Mouse (Mus musculus) heart, adult 8-10 months (tissue): ENCODE measurements around the gene Ttc39a. TPM values are rescaled to one million over a fixed set of nuclear protein-coding genes. Genes with fewer than 3 reads are reported as not detected.
A peak's percentile ranks its signal among the peaks of the same experiment; 100 is the strongest.

Experiments used
- DNase-seq: peaks from one replicate; pipeline ENCODE4 v3.0.0; 2022; ENCODE audit warnings: low spot score
- total RNA-seq, 4 experiments: library from RNA; stranded (reverse); gene quantifications; 2 replicates each; pipeline ENCODE4 v1.2.4; 2022

The Ttc39a gene
- total RNA-seq, 4 experiments from 2014 or later, result 1.3 to 2.0 (median 1.7) TPM

DNA sequence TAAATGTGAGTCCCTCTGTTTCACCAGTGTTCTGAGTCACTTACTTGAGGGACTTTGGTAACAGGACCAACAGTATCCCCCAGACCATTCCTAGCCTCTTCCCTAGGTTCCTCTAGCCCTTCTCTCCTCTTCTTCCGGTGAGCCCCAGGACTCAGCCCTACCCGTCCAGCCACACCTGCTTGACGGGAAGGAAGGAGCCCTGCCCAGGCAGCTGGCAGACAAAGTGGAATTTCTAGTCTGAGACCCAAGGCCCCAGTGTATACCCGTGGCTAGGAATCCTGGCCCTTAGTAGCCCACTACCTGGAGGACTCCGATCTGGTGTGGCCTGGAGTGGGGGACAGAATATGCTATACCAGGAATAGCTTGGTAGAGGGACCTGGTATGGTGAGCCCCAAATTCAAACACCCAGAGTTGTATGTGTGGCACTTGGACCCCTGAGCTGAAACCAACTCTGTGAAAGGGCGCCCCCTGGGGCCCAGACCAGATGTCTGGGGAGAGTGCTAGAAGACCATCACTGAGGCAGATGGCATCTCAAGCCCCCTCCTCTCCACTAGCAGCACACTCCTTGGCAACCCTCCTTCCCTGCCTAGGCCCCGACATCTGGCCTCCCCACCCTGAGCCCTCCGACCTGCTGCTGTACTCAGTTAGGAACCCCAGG lies 13.8 kb downstream of the Ttc39a start:
- DNase-seq, result no peak

DNA sequence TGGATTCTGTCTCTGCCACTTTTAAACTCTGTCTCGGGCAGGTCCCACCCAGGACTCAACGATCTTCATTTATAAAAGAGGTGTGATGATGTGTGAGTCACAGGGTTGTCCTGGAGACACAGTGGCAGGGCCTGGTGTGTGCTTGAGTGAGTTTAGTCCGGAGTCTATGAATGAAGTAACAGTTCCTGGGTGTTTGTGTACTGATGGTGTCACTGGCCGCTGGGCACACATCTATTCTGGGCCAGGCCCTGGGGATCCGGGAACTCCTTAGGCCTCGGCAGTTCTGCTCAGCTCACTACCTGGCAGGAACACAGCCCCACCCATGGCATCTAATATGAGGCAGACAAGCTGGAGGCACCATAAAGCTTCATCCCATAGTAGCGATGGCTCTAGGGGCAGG lies 15.2 kb downstream of the Ttc39a start:
- DNase-seq, result no peak

DNA sequence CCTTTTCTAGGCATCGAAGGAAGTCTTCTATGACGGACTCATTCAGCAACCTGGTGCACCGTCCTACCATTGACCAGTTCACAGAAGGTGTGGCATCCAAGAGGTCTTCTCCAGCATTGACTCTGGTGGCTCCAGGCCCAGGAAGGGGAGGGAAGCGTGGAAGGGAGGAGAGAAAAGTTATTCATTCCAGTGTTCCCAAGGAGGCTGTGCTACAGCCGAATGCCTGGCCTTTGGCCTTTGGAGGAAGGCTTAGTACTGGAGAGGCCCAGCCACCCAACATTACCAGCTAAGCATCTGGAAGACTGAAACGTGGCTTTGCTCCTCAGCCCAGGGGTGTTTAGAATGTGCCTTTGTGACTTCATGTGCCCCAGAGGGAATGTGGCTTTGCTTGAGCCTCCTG lies 16.0 kb downstream of the Ttc39a start:
- DNase-seq, result no peak

DNA sequence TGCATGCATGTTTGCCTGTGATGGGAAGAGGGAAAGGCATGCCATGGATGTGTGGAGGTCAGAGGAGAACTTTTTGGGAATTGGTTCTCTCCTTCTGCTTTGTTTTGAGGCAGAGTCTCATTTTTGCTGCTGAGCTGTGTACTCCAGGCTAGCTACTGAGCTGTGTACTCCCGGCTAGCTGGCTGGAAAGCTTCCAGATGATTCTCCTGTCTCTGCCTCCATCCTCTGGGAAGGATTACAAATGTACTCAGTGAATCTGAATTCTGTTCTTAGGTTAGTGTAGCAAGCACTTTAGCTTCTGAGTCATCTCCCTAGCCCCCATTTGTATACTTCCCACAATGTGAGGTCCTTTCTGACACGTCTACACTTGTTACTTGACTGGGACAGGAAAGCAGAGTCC lies 17.0 kb downstream of the Ttc39a start:
- DNase-seq, result no peak

DNA sequence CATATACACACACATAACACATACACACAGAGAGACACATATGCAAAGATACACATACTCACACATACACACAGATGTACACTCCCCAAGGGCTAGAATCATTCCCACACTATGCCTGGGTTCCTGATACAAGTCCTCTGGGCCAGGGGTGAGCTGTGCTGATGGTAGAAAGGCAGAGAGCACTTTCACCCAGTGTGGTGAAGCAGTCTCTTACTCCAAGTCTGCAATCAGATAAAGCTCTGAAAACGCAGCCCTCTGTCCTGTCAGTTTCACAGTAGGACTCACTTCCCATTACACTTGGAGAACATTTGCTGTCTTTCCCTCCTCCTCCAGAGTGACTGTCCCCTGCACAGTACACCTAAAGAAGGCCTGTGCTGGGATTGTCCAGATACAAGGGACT lies 20.6 kb downstream of the Ttc39a start:
- no peak for DNase-seq

DNA sequence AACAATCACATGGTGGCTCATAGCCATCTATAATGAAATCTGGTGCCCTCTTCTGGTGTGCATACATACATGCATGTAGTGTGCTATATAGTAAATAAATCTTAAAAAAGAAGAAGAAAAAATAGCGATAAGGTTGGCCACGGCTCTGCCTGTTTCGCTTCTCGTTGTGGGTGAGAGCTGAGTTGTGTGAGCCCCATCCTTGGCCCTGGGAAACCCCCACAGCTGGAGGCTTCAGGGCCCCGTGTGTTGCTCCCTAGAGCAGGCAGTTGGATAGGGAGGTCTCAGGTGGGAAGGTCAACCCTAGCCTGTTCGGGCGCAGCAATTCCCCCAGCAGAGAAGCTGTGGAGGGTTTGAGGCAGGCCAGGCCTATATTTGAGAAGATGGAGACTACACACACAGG lies 23.8 kb downstream of the Ttc39a start:
- no peak for DNase-seq

DNA sequence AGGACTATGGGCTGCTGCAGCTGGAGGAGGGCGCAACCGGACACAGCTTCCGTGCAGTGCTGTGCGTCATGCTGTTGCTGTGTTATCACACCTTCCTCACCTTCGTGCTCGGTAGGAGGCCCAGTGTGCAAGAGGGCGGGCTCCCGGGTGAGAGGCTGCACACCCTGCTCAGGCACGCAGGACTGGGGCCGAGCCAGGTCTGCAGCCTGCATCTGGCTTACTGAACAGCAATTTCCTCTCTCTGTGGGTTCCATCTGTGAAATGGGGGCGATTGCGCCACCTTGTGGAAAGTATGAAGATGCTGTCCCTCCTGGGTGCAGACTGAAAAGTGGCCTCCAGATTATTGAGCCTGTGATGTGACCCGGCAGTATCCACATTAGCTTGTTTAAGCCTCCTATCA lies 24.4 kb downstream of the Ttc39a start:
- DNase-seq, result peak; percentile 40

DNA sequence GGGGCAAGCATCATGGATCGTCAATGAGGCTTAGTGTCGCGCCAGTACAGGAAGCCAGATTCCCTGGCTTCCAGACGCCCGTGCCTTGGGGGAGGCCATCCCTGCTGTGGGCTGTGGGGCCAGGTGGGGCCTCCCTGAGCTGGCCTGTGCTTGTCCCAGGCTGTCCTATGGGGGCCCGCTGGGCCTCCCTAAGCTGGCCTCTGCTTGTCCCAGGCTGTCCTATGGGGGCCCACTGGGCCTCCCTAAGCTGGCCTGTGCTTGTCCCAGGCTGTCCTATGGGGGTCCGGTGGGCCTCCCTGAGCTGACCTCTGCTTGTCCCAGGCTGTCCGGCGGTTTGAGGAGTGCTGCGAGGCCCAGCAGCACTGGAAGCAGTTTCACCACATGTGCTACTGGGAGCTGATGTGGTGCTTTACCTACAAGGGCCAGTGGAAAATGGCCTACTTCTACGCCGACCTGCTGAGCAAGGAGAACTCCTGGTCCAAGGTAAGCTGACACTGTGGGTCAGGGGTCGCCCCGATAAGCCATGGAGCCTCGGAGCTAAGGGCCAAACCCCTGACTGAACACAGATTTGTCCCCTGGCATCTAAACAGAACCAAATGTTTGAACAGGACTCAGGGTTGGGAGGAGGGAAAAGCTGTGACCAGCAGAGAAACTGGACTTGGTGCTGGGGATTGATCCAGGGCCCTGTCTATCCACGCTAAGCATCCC lies 26.4 kb downstream of the Ttc39a start:
- DNase-seq, result no peak

DNA sequence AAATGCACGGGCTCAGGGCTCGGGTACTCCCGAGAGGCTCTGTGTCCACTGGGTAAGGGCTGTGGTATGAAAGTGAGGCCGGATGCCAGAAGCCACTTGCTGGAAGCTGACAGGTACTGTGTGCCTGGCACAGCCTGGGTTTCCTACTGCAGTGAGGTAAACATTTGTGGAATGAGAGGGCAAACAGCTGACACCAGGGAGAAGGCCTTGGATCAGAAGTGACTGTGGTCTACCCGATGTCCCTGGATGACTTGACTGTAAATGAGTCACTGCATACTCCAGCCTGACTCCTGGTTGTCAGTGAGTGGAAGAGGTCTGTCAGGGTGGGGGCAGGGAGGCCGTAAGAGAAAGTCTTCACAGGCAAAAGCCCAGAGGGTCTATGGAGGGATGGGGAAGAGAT lies 27.2 kb downstream of the Ttc39a start:
- DNase-seq, result peak; percentile 49

DNA sequence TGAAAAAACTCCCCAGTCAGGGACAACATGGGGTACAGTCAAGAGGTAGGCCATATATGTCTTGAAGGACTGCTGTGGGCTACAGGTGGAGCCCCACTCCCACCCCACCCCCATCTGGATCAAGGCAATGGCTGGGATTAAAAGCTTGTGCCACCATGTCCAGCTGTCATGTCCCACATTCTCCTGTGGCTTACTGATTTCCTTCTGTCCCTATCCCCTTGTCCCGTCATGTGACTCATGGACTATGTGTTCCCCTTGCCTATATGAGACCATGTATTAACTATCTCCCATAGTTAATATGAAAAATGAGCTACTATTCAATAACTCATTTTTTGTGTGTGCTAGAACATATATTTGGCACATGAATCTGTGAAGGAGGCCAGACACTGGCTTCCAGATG lies 27.8 kb downstream of the Ttc39a start:
- no peak for DNase-seq

DNA sequence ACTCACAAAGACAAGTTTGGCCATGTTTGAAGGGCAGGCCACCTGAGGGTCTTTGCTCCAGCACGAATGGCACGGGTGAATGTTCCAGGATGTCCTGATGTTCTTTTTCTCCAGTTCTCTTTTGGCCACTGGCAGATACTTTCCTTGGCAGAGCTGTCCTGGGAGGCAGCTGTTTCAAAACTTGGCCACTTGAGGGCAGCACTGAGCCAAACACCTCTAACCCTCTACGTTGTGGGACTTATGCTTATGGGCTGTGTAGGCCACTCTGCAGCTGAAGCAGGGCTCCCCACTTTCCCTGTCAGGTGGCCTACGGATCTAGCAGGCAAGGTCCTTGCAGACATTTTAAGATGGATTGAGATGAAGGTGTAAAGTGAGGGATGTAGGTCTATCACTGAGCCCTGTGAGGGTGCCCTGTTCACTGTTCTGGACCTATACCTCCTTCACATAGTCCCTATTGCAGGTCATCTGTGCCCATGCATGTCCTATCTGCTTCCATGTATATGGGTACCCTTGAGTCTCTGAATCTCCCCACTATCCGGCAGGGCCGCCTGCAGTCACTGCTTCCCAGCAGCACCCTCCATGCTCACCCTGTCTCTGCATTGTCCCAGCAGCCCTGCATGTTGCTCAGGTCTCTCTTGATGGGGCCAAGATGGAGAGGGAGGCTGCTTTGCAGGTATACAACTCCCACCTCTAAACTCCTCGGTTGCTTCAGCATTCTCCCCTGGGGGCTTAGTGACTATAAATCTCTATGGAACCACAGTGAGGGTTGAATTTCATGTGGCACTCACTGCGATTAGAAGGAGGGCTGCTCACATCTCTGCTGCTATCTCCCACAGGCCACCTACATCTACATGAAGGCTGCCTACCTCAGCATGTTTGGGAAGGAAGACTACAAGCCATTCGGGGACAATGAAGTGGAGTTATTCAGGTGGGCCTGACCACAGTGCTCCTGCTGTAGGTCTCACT lies 31.8 kb downstream of the Ttc39a start:
- DNase-seq, result peak; percentile 72

DNA sequence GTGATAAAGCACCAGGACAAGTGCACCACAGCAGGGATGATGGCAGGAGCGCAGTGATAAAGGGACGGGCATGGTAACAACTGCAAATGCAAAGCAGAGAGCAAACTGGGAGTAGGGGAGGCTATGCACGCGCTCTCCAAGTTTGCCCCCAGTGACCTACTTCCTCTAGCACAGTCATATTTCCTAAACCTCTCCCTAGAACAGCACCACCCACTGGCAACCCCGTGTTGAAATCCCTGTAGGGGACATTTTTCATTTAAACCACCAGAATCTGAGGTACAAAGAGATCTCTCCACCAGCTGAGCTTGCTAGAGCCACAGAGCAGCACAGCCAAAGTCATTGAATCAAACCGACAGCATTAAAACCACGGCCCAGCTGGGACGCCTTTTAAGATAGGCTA lies 32.7 kb downstream of the Ttc39a start:
- no peak for DNase-seq

DNA sequence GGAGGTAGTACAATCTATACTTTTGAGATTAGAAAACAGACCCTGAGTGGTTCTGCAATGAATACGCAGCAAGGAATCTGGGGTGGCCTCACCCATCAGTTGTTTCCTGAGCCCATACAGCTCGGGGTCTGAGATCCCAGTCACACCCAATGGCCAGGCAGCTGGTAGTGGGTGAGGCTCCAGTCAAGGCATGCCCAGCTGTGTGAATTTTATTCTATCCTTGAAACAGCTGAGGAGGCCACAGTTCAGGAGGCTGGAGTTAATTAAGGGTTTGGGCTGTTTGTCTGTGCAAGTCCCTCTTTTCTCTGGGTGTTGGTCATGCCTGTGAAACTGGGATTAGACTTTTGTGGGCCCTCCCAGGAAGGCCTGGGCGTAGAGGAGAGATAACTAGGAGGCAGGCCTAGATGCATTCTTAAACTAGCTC lies 33.4 kb downstream of the Ttc39a start:
- DNase-seq, result no peak

DNA sequence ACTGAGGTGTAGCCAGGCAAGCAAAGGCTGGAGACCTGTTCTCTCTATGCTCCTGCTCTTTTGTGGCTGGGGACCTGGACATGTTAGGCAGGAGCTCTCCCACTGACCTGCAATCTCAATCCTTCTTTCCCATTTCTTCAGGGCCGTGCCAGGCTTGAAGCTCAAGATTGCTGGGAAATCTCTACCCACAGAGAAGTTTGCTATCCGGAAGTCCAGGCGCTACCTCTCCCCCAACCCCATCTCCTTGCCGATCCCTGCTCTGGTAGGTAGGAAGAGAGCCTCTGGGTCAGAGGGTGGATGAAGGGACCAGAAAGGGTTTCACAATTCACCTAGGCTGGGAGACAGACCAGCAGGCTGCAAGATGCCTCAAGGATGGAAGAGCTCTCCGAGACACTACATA lies 34.0 kb downstream of the Ttc39a start:
- DNase-seq, result no peak

DNA sequence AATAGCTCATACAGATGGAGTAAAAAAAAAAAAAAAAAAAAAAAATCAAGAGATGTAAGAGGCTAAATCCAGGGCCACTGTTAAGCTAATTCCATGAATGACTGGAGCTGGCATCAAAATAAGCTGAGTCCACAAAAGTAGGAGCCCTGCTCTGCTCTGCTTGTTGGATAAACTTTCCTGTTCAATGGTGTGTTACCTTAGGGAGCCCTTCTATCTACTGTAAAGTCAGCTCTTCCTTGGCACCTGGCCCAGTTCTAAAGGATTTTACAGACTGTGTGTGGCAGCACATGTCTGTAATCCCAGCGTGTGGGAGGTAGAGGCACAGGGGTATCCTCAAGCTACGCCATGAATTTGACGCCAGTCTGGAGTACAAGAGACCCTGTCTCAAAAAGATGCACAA lies 34.6 kb downstream of the Ttc39a start:
- no peak for DNase-seq

DNA sequence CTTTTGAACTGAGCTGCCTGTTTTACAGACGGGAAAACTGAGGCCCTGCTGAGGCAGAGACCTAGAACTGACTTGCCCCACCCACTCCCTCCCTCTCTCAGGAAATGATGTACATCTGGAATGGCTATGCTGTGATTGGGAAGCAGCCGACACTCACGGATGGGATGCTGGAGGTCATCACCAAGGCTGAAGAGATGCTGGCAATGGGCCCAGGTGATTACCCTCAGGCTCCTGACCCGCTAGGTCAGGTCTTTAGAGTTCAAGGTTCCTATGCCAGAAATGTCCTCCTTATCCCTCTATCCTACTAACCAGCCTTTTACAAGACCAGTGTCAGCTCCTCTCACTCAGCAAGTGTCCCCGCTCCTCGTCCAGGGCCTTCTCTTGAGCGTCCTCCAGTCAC lies 35.7 kb downstream of the Ttc39a start:
- no peak for DNase-seq

DNA sequence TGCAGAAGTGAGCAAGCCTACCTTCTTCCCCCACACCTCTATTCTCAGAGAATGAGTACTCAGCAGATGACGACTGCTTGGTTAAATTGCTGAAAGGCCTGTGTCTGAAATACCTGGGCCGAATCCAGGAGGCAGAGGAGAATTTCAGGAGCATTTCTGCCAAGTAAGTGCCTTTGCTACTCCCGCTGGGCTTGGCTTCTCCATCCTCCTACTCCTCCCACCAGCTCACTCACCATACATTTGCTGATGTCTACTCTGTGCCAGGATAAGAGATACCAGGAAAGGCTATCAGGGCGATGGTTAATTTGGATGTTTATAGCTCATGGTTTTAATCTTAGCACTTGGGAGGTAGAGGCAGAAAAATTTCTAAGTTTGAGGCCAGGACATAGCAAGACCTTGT lies 36.2 kb downstream of the Ttc39a start:
- no peak for DNase-seq

DNA sequence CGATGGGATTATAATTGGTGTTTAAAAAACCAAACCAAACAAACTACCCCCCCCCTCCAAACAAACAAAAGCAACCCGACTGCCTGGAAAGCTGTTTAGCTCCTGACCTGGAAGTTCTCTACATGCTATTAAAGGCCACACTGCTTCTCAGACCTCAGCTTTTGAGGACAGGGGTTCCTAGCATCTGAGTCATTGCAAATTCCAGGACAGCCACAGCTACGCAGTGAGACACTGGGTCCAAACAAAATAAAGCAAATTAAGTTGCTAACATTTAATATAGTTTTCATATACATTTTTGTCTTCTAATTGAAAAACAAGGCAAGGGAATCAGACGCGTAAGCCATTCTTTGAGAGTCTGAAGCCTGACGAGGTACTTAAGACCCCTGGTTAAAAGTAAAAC lies 38.0 kb downstream of the Ttc39a start:
- no peak for DNase-seq

DNA sequence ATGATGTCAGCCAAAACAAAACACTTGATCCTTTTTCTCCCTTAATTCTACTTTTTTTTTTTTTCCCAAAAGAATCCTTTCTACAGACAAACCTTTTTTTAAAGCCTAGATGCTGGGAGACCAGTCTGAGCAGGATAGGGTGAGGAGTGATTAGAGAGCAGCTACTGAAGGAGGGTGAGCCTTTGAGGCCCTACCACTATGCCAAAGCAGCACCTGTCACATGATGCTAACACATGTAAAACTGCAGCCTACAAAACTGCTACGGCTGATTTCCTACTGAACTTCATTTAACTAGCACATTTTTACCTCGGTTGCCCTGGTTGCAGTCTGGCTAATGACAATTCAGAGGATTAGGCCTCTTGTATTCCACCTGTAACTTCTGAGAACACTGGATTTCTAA lies 38.5 kb downstream of the Ttc39a start:
- no peak for DNase-seq

DNA sequence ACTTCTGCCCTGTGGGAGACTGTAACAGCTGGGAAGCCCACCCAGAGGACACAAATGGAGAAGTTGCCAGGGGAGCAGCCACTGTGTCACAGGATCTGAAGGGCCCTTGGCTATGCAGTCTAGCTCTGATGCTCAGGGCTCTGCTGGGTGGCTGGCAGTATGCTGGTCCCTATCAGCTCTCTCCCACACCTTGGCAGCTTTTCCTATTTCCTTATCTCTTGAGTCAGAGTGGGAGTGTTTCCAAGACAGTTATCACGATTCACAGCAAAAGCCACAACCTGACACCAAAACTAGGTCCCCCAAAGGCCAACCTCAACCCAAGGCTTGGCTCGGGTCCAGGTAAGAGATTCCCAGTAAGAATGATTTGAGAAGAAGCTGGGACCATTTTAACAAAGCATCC lies 39.0 kb downstream of the Ttc39a start:
- peak; percentile 35 for DNase-seq

DNA sequence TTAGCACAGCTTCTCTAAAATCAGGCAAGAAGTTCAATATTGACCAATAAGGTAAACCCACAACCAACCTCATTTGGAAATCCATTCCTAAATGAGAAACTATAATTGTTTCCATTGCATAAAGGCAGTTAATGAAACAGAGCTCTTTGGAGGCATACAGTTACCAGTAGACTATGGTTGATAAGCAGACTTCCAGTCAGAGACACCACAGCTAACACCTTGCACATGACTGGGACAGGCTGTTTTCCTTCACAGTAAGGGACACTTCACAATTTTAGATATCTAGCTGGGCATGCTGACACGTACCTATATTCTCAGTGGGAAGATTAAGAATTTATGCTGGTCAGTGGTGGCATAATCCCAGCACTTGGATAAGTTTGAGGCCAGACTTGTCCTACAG lies 39.5 kb downstream of the Ttc39a start:
- DNase-seq, result no peak

DNA sequence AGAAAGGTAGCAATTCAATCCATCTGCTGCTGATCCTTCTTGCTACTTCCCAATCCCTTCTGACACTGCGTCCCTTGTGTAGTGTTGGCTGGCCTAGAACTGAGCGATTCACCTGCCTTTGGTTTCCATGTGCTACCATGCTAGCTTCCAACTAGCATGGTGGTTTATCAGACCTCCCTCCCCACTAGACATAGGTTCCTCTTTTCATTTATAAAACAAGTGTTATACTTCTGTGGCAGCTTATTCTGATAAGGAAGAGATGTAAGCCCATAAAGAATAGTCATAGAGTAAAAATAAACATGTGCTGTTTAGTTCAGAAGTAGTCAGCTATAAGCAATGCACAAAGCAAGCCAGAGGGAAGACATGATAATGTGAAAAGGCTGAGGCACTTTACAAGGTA lies 42.1 kb downstream of the Ttc39a start:
- no peak for DNase-seq

DNA sequence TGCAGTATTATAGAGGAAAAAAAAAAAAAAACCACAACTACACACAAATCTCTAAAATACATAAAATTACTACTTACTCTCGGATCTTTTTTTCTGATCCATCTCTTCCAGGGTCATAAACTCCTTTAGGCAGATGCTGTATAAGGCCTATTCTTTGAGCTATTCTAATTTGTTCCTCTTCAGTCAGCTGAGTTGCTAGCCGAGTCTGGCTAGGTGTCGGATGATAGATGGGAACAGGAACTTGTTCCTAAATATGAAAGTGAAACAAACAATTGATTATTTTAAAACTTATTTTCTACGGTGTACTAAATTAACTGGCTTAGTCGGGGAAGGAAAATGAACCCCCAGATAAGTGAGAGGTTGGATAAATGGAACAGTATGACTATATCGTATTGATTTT lies 50.4 kb downstream of the Ttc39a start:
- no peak for DNase-seq
